Mouse (Mus musculus) urinary bladder, postnatal 25 days (tissue): Measurements from ENCODE around the gene Gm13693.
A peak's percentile ranks its signal among the peaks of the same experiment; 100 is the strongest.
"Not testable (repeated sequence)": the region's sequence is repeated elsewhere in the genome, so short reads cannot be mapped to it uniquely, and the experiment has no call there.

Experiments
- DNase-seq: peaks from one replicate; pipeline ENCODE4 v3.0.0; 2022; ENCODE audit warnings: low spot score

Gene Gm13693

GRCm38 (mm10) chr2:83961203-83961602 is at the start of gene Gm13693:
TSS of gene Gm13693 (plus strand) at chr2:83961503.
- not testable (repeated sequence) for DNase-seq

GRCm38 (mm10) chr2:83929478-83930088 is 31.7 kb upstream of the Gm13693 start:
- no peak for DNase-seq

DNA sequence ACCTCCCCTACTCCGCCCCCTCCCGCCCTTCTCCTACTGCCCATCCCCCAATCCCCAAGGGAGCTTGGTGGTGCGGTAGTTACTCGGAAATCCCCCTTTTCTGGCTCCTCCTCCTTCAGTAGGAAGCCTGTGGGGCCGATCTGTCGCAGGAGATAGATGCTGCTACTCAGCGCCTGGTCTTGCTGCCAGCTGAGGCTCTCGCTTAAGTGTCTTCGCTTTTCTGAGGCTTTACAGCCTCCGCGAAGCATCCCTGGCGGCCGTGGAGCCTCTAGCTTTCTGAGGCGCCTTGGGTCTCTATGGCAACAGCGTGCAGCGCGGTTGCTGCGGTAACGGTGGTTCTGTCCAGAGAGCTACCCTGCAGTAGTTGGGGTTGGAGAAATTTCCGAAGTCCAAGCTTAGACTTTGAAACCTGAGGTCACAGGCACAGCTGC is 20.4 kb upstream of the Gm13693 start, which contains the start of gene Zswim2:
TSS of gene Zswim2 (minus strand) at position 298 of the 431 bp plus-strand sequence.
- peak; percentile 3 for DNase-seq

GRCm38 (mm10) chr2:83941378-83941777 is 19.9 kb upstream of the Gm13693 start:
- no peak for DNase-seq

- DNase-seq, result no peak
These were observed 19.5 kb upstream of the Gm13693 start for GRCm38 (mm10) chr2:83941792-83942191.

GRCm38 (mm10) chr2:83955393-83955792 is 5.9 kb upstream of the Gm13693 start, which contains the start of gene Gm13698:
TSS of gene Gm13698 (plus strand) at chr2:83955693.
- not testable (repeated sequence) for DNase-seq

DNA sequence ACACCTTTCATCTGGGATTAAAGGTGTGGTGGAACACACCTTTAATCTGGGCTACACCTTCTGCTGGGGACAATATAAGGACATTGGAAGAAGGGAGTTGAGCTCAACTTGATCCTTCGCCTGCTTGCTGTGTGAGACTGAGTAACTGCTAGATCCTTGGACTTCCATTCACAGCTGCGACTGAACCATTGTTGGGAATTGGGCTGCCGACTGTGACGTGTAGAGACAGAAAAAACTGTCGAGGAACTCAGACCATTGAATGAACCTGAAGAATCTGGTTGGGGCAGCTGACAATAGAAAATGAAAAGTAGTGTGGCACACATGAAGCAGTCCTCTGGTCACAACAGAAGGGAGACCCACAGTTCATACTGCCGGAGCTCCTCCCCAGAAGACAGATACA is 5.7 kb downstream of the Gm13693 start, which contains the start of gene Gm13695:
TSS of gene Gm13695 (plus strand) at position 301 of the 400 bp plus-strand sequence.
- not testable (repeated sequence) for DNase-seq

GRCm38 (mm10) chr2:83972823-83973222 is 11.5 kb downstream of the Gm13693 start, which contains the start of gene Gm13696:
TSS of gene Gm13696 (plus strand) at chr2:83973123.
- not testable (repeated sequence) for DNase-seq

- DNase-seq, result not testable (repeated sequence)
These were observed 17.3 kb downstream of the Gm13693 start, which contains the start of gene Gm13694 for GRCm38 (mm10) chr2:83978633-83979032. TSS of gene Gm13694 (plus strand) at chr2:83978933.

- DNase-seq, result not testable (repeated sequence)
These were observed 23.1 kb downstream of the Gm13693 start, which contains the start of gene Gm13697 for GRCm38 (mm10) chr2:83984443-83984842. TSS of gene Gm13697 (plus strand) at chr2:83984743.

GRCm38 (mm10) chr2:83990253-83990652 is 28.9 kb downstream of the Gm13693 start, which contains the start of gene Gm13691:
TSS of gene Gm13691 (plus strand) at chr2:83990553.
- DNase-seq, result not testable (repeated sequence)

GRCm38 (mm10) chr2:83993639-83994255 is 32.4 kb downstream of the Gm13693 start:
- DNase-seq, result not testable (repeated sequence)

- not testable (repeated sequence) for DNase-seq
These were observed 33.2 kb downstream of the Gm13693 start for GRCm38 (mm10) chr2:83994526-83994925.

- DNase-seq, result no peak
These were observed 47.6 kb downstream of the Gm13693 start for GRCm38 (mm10) chr2:84008913-84009312.

DNA sequence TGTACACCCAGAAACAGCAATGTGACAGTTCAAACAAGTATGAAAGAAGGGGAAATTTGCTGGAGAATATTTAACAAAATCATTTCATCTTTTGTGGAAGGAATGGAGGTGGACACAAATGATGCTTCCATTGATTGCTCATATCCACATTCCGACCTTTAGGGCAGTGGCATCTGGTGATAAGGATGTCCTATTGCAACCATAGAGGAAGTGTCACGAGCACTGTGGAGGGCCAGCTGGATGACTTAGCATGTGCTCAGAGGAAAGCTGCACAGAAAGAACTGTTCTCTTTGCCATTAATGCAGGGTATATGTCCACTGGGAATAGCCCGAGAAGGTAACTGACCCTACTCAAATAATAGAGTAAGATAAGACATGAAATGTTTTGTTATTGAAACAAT is 48.5 kb downstream of the Gm13693 start:
- no peak for DNase-seq
